Mouse (Mus musculus) limb, embryonic 13.5 days (tissue): ENCODE measurements around the gene Ifitm10. TPM values are rescaled to one million over a fixed set of nuclear protein-coding genes. Genes with fewer than 3 reads are reported as not detected.

Experiments used
- ATAC-seq: fragments of 200-750 bp; cut with Nextera tagmentation; 2 replicates; pipeline ENCODE4 v1.8.0; 2017; ENCODE audit warnings: low read depth, moderate number of reproducible peaks, moderate TSS enrichment; ENCODE audit not compliant: low FRiP score
- H3K27ac ChIP-seq: fragments of 300-500 bp; sonication (generic); 2 replicates; pipeline ENCODE4 v1.5.1; 2015; ENCODE audit warnings: inconsistent platforms, mild to moderate bottlenecking, moderate library complexity
- H3K27me3 ChIP-seq: fragments of 300-500 bp; sonication (generic); 2 replicates; pipeline ENCODE4 v1.6.1; 2015; ENCODE audit warnings: mild to moderate bottlenecking, inconsistent platforms
- H3K36me3 ChIP-seq: fragments of 300-500 bp; sonication (generic); 2 replicates; pipeline ENCODE4 v1.6.1; 2015; ENCODE audit warnings: inconsistent platforms, mild to moderate bottlenecking, moderate library complexity
- H3K4me1 ChIP-seq: fragments of 300-500 bp; sonication (generic); 2 replicates; pipeline ENCODE4 v1.6.1; 2015; ENCODE audit warnings: inconsistent platforms
- H3K4me2 ChIP-seq: fragments of 300-500 bp; sonication (generic); replicated peaks from 2 replicates; pipeline ENCODE4 v1.6.1; 2015; ENCODE audit warnings: inconsistent platforms, mild to moderate bottlenecking, moderate library complexity
- H3K4me3 ChIP-seq: fragments of 300-500 bp; sonication (generic); 2 replicates; pipeline ENCODE4 v1.5.1; 2015; ENCODE audit warnings: moderate library complexity, mild to moderate bottlenecking, inconsistent platforms
- H3K9ac ChIP-seq: fragments of 300-500 bp; sonication (generic); 2 replicates; pipeline ENCODE4 v1.6.1; 2015; ENCODE audit warnings: mild to moderate bottlenecking, inconsistent platforms
- H3K9me3 ChIP-seq: fragments of 300-500 bp; sonication (generic); 2 replicates; pipeline ENCODE4 v1.6.1; 2016; ENCODE audit warnings: inconsistent platforms
- WGBS: fragments of 180-500 bp; shearing (Covaris S2); methylation state at CpG from one replicate; pipeline ENCODE4 v1.1.7; 2015; 5-methylcytosine and 5-hydroxymethylcytosine counted together
- polyA plus RNA-seq: library from polyadenylated mRNA; unstranded; fragments of >200 nt; fragmentation: Nextera tagmentation; extraction: Ambion mirVana; gene quantifications from 2 replicates; pipeline ENCODE4 v1.2.1, GENCODE M21; 2015

Gene Ifitm10
- polyA plus RNA-seq, 1 experiment from 2014 or later = 1.1 TPM

GRCm38 (mm10) chr7:142374413-142375015, 961 bp upstream of the Ifitm10 start:
- Histone ChIP-seq H3K4me1 (peaks cover 12% of the 10 kb centered on the region), H3K9me3 (no peaks in the 10 kb centered on the region), H3K9ac (0 out of 2 replicates have a peak overlapping the region, but pooled peaks have one; percentile 5), H3K36me3 (peaks cover 42% of the 10 kb centered on the region), H3K4me2 (no peak overlapping the region), H3K27ac (no peak overlapping the region), H3K4me3 (no peak overlapping the region), H3K27me3 (peaks cover 51% of the 10 kb centered on the region)
- ATAC-seq = no peak
- 84% methylated on average over 5 of the region's 5 CpGs for WGBS

DNA sequence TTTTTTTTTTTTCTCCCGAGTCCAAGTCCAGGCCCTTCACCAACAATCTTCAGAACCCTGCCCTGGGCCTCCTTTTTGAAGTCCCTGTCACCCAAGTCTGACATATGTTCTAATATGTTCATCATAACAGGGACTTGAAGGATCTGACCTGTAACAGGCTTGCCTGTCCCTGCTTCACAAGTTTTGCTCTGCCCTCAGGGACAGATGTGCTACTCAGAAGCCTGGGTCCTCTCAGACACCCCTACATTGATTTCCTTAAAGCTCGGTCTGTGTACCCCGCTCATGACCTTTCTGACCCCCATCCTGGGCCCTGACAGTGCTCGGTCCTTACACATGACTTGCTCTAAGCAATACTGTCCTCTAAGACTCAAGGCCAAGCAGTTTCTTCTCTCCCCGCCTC, 514 bp downstream of the Ifitm10 start:
- no peak for ATAC-seq
- H3K27me3 ChIP-seq = peaks cover 66% of the 10 kb centered on the region
- no peaks in the 10 kb centered on the region for H3K9me3 ChIP-seq
- H3K4me2 ChIP-seq = no peak overlapping the region
- no peak overlapping the region for H3K27ac ChIP-seq
- H3K36me3 ChIP-seq = peaks cover 27% of the 10 kb centered on the region
- no peak overlapping the region for H3K9ac ChIP-seq
- 73% methylated on average over 5 of the region's 5 CpGs for WGBS
- H3K4me3 ChIP-seq = no peak overlapping the region
- H3K4me1 ChIP-seq = peaks cover 12% of the 10 kb centered on the region

- peak; percentile 12; the same call in 1 of the 2 replicates for ATAC-seq
- WGBS = 1% methylated on average over 64 of the region's 64 CpGs
- peak overlapping the region; percentile 46 for H3K4me3 ChIP-seq
- no peaks in the 10 kb centered on the region for H3K9me3 ChIP-seq
- peak overlapping the region; percentile 63 for H3K9ac ChIP-seq
- peak overlapping the region; percentile 80 for H3K4me2 ChIP-seq
- peaks cover 74% of the 10 kb centered on the region for H3K27me3 ChIP-seq
- H3K4me1 ChIP-seq = peaks cover 12% of the 10 kb centered on the region
- H3K27ac ChIP-seq = no peak overlapping the region
- H3K36me3 ChIP-seq = peaks cover 17% of the 10 kb centered on the region
Measured at GRCm38 (mm10) chr7:142371768-142372661, 1.5 kb downstream of the Ifitm10 start.

GRCm38 (mm10) chr7:142371398-142371767, 2.2 kb downstream of the Ifitm10 start:
- H3K4me3 ChIP-seq = peak overlapping the region; percentile 46
- H3K4me2 ChIP-seq = peak overlapping the region; percentile 80
- no peaks in the 10 kb centered on the region for H3K9me3 ChIP-seq
- H3K9ac ChIP-seq = no peak overlapping the region
- ATAC-seq = no peak
- H3K4me1 ChIP-seq = peaks cover 12% of the 10 kb centered on the region
- WGBS = 36% methylated on average over 11 of the region's 11 CpGs
- H3K27ac ChIP-seq = no peak overlapping the region
- H3K36me3 ChIP-seq = peaks cover 11% of the 10 kb centered on the region
- peaks cover 74% of the 10 kb centered on the region for H3K27me3 ChIP-seq

DNA sequence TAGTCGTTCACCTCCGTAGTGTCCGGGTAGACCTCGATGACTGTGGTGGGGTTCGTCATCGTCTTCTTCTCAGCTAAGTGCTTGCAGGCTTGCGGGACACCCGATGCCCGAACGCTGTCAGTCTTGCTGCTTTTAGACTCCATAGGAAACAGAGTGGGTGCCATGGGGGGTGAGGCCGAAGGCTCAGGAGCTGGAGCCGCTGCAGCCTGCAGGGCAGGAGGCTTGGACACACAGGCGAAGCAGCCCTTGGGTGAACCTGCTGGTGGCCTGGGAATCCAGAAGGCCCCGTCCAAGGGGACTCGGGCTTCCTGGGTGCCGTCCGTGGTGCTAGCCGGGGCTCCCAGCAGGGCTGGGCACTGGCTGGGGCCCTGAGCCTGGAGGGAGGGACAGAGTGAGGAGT, 2.6 kb downstream of the Ifitm10 start:
- H3K36me3 ChIP-seq = peaks cover 6% of the 10 kb centered on the region
- peaks cover 12% of the 10 kb centered on the region for H3K4me1 ChIP-seq
- H3K9me3 ChIP-seq = no peaks in the 10 kb centered on the region
- 83% methylated on average over 18 of the region's 18 CpGs for WGBS
- H3K9ac ChIP-seq = no peak overlapping the region
- no peak overlapping the region for H3K27ac ChIP-seq
- H3K4me2 ChIP-seq = peak overlapping the region; percentile 80; the same call in 1 of the 2 replicates
- no peak for ATAC-seq
- peaks cover 74% of the 10 kb centered on the region for H3K27me3 ChIP-seq
- H3K4me3 ChIP-seq = peak overlapping the region; percentile 46; the same call in 1 of the 2 replicates

DNA sequence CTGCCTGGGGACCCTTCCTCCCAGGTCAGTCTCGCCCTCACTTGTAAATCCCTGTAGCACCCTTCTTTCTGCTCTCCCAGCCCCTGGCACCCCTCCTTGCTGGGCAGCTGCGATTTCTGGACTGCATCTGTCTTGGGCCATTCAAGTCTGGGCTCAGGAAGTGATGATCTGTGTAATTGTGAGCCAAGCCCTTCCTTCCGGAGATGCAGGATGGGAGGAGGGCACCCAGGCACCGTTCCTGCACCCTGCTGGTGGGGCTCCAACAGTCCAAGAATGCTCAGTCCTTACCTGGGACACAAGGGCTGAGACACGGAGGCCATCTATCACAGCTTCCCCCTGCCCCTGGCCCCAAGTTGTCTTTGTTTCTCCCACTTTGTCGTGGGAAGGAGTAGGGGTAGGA, 3.7 kb downstream of the Ifitm10 start:
- peaks cover 12% of the 10 kb centered on the region for H3K4me1 ChIP-seq
- no peaks in the 10 kb centered on the region for H3K9me3 ChIP-seq
- WGBS = 75% methylated on average over 6 of the region's 6 CpGs
- no peak overlapping the region for H3K4me2 ChIP-seq
- peaks cover 74% of the 10 kb centered on the region for H3K27me3 ChIP-seq
- H3K36me3 ChIP-seq = no peaks in the 10 kb centered on the region; the same call in 1 of the 2 replicates
- no peak overlapping the region for H3K4me3 ChIP-seq
- no peak overlapping the region for H3K27ac ChIP-seq
- H3K9ac ChIP-seq = no peak overlapping the region
- ATAC-seq = no peak

DNA sequence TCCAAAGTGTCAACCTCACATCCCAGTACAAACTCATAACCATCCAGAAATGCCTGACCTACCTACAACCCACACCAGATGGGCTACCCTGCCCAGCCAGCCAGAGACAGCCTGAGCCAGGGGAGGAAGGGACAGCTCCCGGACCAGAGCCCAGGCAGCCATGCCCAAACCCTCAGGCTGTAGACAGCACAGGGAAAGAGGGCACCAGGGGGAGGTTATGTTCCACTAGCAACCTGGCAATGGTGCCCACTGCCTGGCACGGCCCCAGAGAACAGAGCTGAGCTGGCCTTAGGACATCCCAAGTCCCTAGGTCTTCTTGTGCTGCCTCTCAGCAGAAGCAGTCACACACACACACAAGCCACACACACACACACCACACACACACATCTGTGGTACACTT, 4.7 kb downstream of the Ifitm10 start:
- H3K9ac ChIP-seq = no peak overlapping the region
- no peak overlapping the region for H3K4me2 ChIP-seq
- H3K4me1 ChIP-seq = peaks cover 12% of the 10 kb centered on the region
- H3K27ac ChIP-seq = no peak overlapping the region
- ATAC-seq = no peak
- WGBS = 72% methylated on average over 2 of the region's 2 CpGs
- H3K36me3 ChIP-seq = no peaks in the 10 kb centered on the region
- no peak overlapping the region for H3K4me3 ChIP-seq
- H3K27me3 ChIP-seq = peaks cover 66% of the 10 kb centered on the region
- H3K9me3 ChIP-seq = no peaks in the 10 kb centered on the region

- no peak overlapping the region for H3K4me2 ChIP-seq
- no peak overlapping the region for H3K9ac ChIP-seq
- H3K27me3 ChIP-seq = peaks cover 8% of the 10 kb centered on the region
- H3K27ac ChIP-seq = no peak overlapping the region
- ATAC-seq = no peak
- H3K4me1 ChIP-seq = no peaks in the 10 kb centered on the region
- 85% methylated on average over 4 of the region's 4 CpGs for WGBS
- H3K4me3 ChIP-seq = no peak overlapping the region
- no peaks in the 10 kb centered on the region for H3K9me3 ChIP-seq
- no peaks in the 10 kb centered on the region for H3K36me3 ChIP-seq
Measured at GRCm38 (mm10) chr7:142363107-142363506, 10.4 kb downstream of the Ifitm10 start.

DNA sequence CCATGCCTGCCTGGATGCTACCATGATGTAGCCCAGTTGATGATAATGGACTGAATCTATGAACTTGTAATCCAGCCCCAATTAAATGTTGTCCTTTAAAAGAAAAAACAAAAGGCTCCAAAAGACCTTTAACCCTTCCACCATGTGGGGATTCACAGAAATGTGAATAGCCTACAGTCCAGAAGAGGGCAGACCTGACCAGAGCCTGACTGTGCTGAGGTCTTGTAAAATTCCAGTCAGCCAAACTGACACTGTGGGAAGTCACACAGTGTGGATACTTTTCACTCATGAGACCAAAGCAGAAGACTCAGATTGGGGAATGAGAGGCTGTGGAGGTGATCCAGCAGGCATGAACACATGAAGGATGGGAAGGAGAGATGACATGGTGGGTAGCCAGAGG, 12.8 kb downstream of the Ifitm10 start:
- ATAC-seq = no peak
- H3K9me3 ChIP-seq = no peaks in the 10 kb centered on the region
- H3K4me2 ChIP-seq = no peak overlapping the region
- no peak overlapping the region for H3K4me3 ChIP-seq
- no peaks in the 10 kb centered on the region; the same call in 1 of the 2 replicates for H3K27me3 ChIP-seq
- H3K27ac ChIP-seq = no peak overlapping the region
- no peaks in the 10 kb centered on the region for H3K36me3 ChIP-seq
- no peak overlapping the region for H3K9ac ChIP-seq
- H3K4me1 ChIP-seq = no peaks in the 10 kb centered on the region

- no peak overlapping the region for H3K27ac ChIP-seq
- ATAC-seq = no peak
- no peaks in the 10 kb centered on the region for H3K36me3 ChIP-seq
- no peak overlapping the region for H3K9ac ChIP-seq
- no peak overlapping the region for H3K4me2 ChIP-seq
- no peaks in the 10 kb centered on the region for H3K4me1 ChIP-seq
- no peaks in the 10 kb centered on the region; the same call in 1 of the 2 replicates for H3K27me3 ChIP-seq
- H3K4me3 ChIP-seq = no peak overlapping the region
- 65% methylated on average over 8 of the region's 8 CpGs for WGBS
- no peaks in the 10 kb centered on the region for H3K9me3 ChIP-seq
Measured at GRCm38 (mm10) chr7:142359129-142359528, 14.4 kb downstream of the Ifitm10 start.

DNA sequence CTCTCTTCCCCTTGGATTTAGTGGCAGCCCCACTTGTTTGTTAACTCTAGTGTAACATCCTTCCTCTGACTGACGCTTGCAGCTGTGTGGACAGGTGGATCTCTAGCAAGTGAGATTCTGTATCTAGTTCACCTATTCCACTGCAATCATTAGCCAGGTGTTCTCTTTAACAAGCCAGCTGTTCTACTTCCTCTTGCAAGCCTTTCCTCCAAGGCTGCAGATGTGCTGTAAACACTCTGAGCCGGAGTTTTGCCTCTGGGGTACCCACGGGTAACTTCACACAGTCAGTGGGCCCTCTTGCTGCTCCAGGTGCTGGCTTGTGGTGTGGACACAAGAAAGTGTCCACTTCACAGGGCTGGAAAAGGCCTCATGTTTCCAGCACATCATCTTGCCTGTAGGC, 16.0 kb downstream of the Ifitm10 start:
- 38% methylated on average over 3 of the region's 3 CpGs for WGBS
- Histone ChIP-seq H3K4me2 (no peak overlapping the region), H3K27ac (no peak overlapping the region), H3K4me1 (peaks cover 2% of the 10 kb centered on the region; the same call in 1 of the 2 replicates), H3K9ac (no peak overlapping the region), H3K9me3 (no peaks in the 10 kb centered on the region), H3K4me3 (no peak overlapping the region), H3K27me3 (no peaks in the 10 kb centered on the region; the same call in 1 of the 2 replicates), H3K36me3 (no peaks in the 10 kb centered on the region)
- ATAC-seq = no peak

GRCm38 (mm10) chr7:142354661-142355233, 18.8 kb downstream of the Ifitm10 start:
- peaks cover 13% of the 10 kb centered on the region; the same call in 1 of the 2 replicates for H3K4me1 ChIP-seq
- H3K9me3 ChIP-seq = no peaks in the 10 kb centered on the region
- no peak overlapping the region for H3K4me2 ChIP-seq
- 64% methylated on average over 8 of the region's 8 CpGs for WGBS
- H3K27me3 ChIP-seq = no peaks in the 10 kb centered on the region; the same call in 1 of the 2 replicates
- no peak for ATAC-seq
- no peak overlapping the region for H3K9ac ChIP-seq
- H3K27ac ChIP-seq = no peak overlapping the region
- H3K4me3 ChIP-seq = no peak overlapping the region
- H3K36me3 ChIP-seq = no peaks in the 10 kb centered on the region
